Mouse (Mus musculus) megakaryocyte progenitor cell, adult 5-6 weeks (primary cell): ENCODE measurements around the gene Rsph14. TPM values are rescaled to one million over a fixed set of nuclear protein-coding genes. Genes with fewer than 3 reads are reported as not detected.
A peak's percentile ranks its signal among the peaks of the same experiment; 100 is the strongest.

Source experiments
- ATAC-seq: replicated peaks from 2 replicates; pipeline ENCODE4 v1.8.0; 2016; ENCODE audit warnings: mild to moderate bottlenecking, moderate TSS enrichment, inconsistent platforms; ENCODE audit not compliant: poor library complexity
- total RNA-seq, 2 experiments: library from RNA; stranded (forward) in 1 of 2; stranded (reverse) in 1 of 2; fragments of 157-497, 149-512 nt in 1 of 2; fragments of 200-1000 nt in 1 of 2; gene quantifications; 2 replicates each; pipeline versions ENCODE4 v1.2.3 to v1.2.4; 2015 to 2017

Gene Rsph14
- total RNA-seq, 2 experiments from 2014 or later, result 0.96 TPM; not detected in 1

GRCm38 (mm10) chr10:74995377-74995776 lies 37.0 kb downstream of the Rsph14 start:
- no peak for ATAC-seq

GRCm38 (mm10) chr10:74994863-74995262 lies 37.5 kb downstream of the Rsph14 start:
- no peak for ATAC-seq

- no peak for ATAC-seq
Measured at GRCm38 (mm10) chr10:74990584-74991322, 41.6 kb downstream of the Rsph14 start.

- peak; percentile 26; the same call in 1 of the 2 replicates for ATAC-seq
Measured at GRCm38 (mm10) chr10:74989814-74990213, 42.6 kb downstream of the Rsph14 start.

GRCm38 (mm10) chr10:74987698-74988470 lies 44.5 kb downstream of the Rsph14 start:
- ATAC-seq, result peak; percentile 56

- ATAC-seq, result no peak
Measured at GRCm38 (mm10) chr10:74983176-74983575, 49.2 kb downstream of the Rsph14 start.

GRCm38 (mm10) chr10:74981159-74981558 lies 51.2 kb downstream of the Rsph14 start:
- ATAC-seq, result peak; percentile 54

- ATAC-seq, result no peak
Measured at GRCm38 (mm10) chr10:74978056-74978455, 54.3 kb downstream of the Rsph14 start.

- ATAC-seq, result no peak
Measured at GRCm38 (mm10) chr10:74976429-74976828, 56.0 kb downstream of the Rsph14 start.

GRCm38 (mm10) chr10:74975626-74976025 lies 56.8 kb downstream of the Rsph14 start:
- ATAC-seq, result no peak

- no peak for ATAC-seq
Measured at GRCm38 (mm10) chr10:74973026-74973425, 59.4 kb downstream of the Rsph14 start.

GRCm38 (mm10) chr10:74969266-74969665 lies 63.1 kb downstream of the Rsph14 start:
- ATAC-seq, result no peak

- no peak for ATAC-seq
Measured at GRCm38 (mm10) chr10:74967651-74968267, 64.6 kb downstream of the Rsph14 start.

GRCm38 (mm10) chr10:74966850-74967451 lies 65.4 kb downstream of the Rsph14 start, which contains the start of gene Gnaz:
Gene Gnaz (plus strand): TSS chr10:74967177.
- ATAC-seq, result peak; percentile 95

GRCm38 (mm10) chr10:74964380-74964779 lies 68.0 kb downstream of the Rsph14 start:
- no peak for ATAC-seq

GRCm38 (mm10) chr10:74952830-74953443 lies 79.4 kb downstream of the Rsph14 start:
- ATAC-seq, result no peak

- no peak for ATAC-seq
Measured at GRCm38 (mm10) chr10:74940795-74941194, 91.6 kb downstream of the Rsph14 start.

GRCm38 (mm10) chr10:74939300-74939699 lies 93.1 kb downstream of the Rsph14 start:
- ATAC-seq, result 0 out of 2 replicates have a peak, but pooled peaks have one; percentile 27

- no peak for ATAC-seq
Measured at GRCm38 (mm10) chr10:74938410-74938809, 94.0 kb downstream of the Rsph14 start.

GRCm38 (mm10) chr10:74937003-74937790 lies 95.2 kb downstream of the Rsph14 start:
- peak; percentile 75 for ATAC-seq
